Mouse (Mus musculus) embryonic fibroblast, embryonic 13.5 days (primary cell): Measurements from ENCODE around the gene Cse1l. TPM values are rescaled to one million over a fixed set of nuclear protein-coding genes. Genes with fewer than 3 reads are reported as not detected.
A peak's percentile ranks its signal among the peaks of the same experiment; 100 is the strongest.

Source experiments
- H3K27ac ChIP-seq: 2 replicates; pipeline ENCODE4 v1.5.1; 2012; ENCODE audit warnings: low read length, control low read depth, inconsistent platforms; ENCODE audit not compliant: insufficient read depth
- H3K4me1 ChIP-seq: 2 replicates; pipeline ENCODE4 v1.6.1; 2011; ENCODE audit warnings: low read length; ENCODE audit not compliant: control insufficient read depth, insufficient read depth
- H3K4me3 ChIP-seq: 2 replicates; pipeline ENCODE4 v1.5.1; 2011; ENCODE audit warnings: mild to moderate bottlenecking, control low read depth, low read length; ENCODE audit not compliant: insufficient read depth
- CTCF ChIP-seq: IDR thresholded peaks from 2 replicates; pipeline ENCODE4 v1.5.1; 2011; ENCODE audit warnings: mild to moderate bottlenecking, control low read depth, low read length, moderate library complexity, borderline replicate concordance; ENCODE audit not compliant: insufficient read depth
- POLR2A ChIP-seq: IDR thresholded peaks from 2 replicates; pipeline ENCODE4 v1.6.1; 2011; ENCODE audit warnings: low read depth, mild to moderate bottlenecking, control low read depth, low read length, moderate library complexity
- polyA plus RNA-seq: library from polyadenylated mRNA; stranded (reverse); fragments of >200 nt; gene quantifications from 2 replicates; pipeline ENCODE4 v1.2.4, GENCODE M21; 2011; ENCODE audit warnings: low read depth; ENCODE audit not compliant: missing spikeins, insufficient read length

Cse1l gene
- polyA plus RNA-seq, 1 experiment, result 130 TPM

GRCm38 (mm10) chr2:166943146-166943545, 37.3 kb downstream of the Cse1l start:
- TF ChIP-seq CTCF, result no peak
- TF ChIP-seq POLR2A, result no peak
- Histone ChIP-seq H3K4me3 (no peak overlapping the region), H3K27ac (no peak overlapping the region), H3K4me1 (no peaks in the 10 kb centered on the region)

GRCm38 (mm10) chr2:166944346-166944745, 38.5 kb downstream of the Cse1l start:
- TF ChIP-seq CTCF (no peak), POLR2A (no peak)
- H3K4me1 ChIP-seq, result no peaks in the 10 kb centered on the region
- no peak overlapping the region for H3K4me3 ChIP-seq
- H3K27ac ChIP-seq, result no peak overlapping the region

DNA sequence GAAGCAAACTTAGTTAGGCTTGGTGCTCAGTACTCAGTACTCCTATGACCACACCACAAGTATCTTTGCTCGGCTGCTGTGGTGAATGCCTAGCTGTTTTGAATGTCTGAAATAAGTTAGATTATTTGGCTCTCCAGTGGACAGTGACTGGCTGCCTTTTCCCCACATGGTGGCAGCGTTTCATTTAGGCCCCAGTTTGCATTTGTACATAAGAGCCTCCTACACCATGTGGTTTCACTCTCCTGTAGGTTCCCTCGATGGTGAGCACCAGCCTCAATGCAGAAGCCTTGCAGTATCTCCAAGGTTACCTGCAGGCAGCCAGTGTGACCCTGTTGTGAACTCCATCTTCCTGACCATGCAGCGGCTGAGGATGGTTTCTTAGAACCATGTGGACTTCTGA, 39.6 kb downstream of the Cse1l start:
- no peak overlapping the region for H3K4me3 ChIP-seq
- H3K27ac ChIP-seq, result no peak overlapping the region
- H3K4me1 ChIP-seq, result no peaks in the 10 kb centered on the region
- TF ChIP-seq CTCF (0 out of 2 replicates have a peak, but pooled peaks have one; percentile 15), POLR2A (no peak)

DNA sequence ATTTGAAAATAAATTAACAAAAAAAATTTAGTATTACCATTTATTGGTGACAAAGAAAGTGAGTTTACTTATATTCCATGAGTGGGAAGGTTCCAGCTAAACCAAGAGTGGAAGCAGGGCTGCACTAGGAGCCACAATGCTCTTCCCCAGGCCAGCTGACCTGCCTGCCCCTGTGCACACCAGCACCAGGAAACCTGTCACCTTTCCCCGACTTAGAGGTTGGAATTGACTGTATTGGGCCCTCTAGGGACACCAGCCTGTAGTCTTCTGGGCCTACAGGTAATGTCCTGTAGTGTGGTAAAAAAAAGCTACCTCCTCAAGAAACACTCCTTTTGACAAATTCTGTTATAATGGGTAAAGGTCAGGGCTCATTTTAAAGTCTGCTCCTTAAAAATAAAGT, 42.4 kb downstream of the Cse1l start:
- no peak for TF ChIP-seq CTCF
- no peak for TF ChIP-seq POLR2A
- Histone ChIP-seq H3K4me3 (no peak overlapping the region), H3K4me1 (no peaks in the 10 kb centered on the region), H3K27ac (no peak overlapping the region)

DNA sequence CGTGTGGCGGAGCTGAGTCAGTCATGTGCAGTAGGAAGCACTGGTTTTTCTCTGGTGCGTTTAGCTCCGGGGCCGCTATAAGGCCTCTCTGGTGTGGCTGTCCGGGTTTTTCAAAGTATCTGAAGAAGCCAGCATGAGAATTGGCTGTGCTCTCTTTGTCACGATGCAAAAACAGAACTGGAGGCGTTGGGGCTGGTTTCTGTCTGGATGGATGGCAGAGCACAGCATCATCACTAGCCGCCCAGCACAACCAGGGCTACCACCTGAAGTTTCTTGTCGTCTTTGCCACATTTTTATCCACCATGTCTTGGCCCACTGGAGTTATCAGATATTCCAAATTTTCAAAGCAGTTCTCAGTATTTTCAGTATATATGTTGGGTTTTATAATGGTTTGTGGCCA, 43.1 kb downstream of the Cse1l start:
- no peak for TF ChIP-seq POLR2A
- no peak for TF ChIP-seq CTCF
- no peak overlapping the region for H3K4me3 ChIP-seq
- no peak overlapping the region for H3K27ac ChIP-seq
- no peaks in the 10 kb centered on the region for H3K4me1 ChIP-seq

DNA sequence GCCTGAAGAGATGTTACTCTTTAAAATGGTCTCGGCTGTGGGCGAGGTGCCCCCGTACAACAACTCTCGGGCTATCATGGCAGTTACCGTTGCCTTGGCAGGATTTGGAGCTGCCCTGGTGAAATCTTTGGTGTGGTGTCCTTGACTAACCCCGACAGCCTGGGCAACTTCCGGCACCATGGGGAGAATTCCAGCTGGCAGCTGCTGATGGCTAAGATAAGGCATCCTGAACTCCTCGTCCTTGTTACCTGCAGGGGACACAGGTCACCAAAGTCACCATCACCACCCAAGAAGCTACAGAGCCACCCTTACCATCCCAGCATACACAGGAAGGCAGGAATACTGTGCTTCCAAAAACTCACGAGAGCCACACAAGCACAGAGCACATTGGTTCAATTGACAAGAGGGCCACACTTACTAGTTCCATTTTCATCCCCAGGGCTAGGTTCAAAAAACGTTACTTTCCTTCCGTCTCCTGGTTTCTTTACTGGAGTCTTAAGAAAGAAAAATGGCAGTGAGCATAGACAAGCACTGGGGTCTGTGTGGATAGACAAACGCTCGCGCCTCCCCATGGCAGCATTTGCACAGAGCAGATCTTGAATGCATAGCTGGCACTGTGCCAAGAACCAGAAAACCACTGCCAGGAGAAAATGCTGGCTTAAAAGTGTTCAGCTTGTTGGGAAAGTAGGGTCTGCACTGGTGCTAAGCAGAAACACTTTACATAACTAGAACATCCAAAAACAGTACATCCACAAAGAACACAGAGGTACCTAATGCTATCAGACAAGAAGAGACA, 45.2 kb downstream of the Cse1l start:
- Histone ChIP-seq H3K27ac (no peak overlapping the region), H3K4me3 (no peak overlapping the region), H3K4me1 (no peaks in the 10 kb centered on the region)
- TF ChIP-seq CTCF (no peak), POLR2A (no peak)

- no peaks in the 10 kb centered on the region for H3K4me1 ChIP-seq
- no peak overlapping the region for H3K27ac ChIP-seq
- no peak overlapping the region for H3K4me3 ChIP-seq
- TF ChIP-seq CTCF (no peak), POLR2A (no peak)
Measured at GRCm38 (mm10) chr2:166952151-166952550, 46.3 kb downstream of the Cse1l start.

DNA sequence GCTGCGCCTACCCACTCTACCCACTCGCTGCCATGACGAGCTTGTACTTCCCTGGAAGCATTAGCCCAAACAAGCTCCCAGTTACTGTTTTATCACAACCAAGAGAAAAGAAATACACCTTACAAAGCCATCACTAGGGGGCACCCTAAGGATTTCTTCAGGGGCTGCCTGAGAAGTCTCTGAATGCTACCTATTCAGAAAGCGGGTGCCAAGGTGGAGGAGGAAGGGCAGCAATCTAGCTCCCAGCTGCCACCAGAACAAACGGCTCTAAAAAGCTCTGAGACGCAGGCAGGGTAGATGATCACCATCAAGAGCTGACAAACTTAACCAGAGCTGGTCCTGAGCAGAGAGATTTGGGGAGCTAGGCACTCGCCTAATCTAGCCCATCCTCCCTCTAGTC, 51.0 kb downstream of the Cse1l start:
- no peak for TF ChIP-seq CTCF
- TF ChIP-seq POLR2A, result no peak
- no peak overlapping the region for H3K4me3 ChIP-seq
- no peak overlapping the region for H3K27ac ChIP-seq
- H3K4me1 ChIP-seq, result no peaks in the 10 kb centered on the region

DNA sequence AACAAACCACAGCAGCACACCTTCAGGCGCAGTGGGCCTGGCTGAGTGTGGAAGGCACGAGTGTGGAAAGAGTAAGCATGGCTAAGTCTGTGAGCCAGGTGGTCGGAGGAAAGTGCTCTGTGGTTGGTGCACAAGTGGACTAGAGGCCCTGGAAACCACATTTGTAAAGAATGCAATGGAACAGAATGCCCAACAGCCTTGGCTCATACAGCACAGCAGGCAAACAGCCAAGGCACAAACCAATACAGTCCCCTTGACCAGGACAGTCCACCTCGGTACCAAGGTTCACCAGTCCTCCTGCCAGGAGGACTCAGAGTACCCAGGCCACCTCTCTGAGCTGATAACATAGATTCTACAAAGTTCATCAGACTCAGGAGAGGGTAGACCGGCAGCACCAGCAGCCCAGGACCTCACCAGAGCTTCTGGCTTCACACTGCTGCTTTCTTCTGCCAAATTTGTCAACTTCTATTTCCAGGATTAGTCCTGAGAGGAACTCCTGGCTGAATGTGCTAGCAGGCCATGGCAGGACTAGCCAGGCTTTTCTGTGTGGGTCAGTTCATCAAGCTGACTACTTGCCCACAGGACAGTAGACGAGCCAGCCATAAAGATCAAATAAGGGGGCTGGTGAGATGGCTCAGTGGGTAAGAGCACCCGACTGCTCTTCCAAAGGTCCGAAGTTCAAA, 54.9 kb downstream of the Cse1l start:
- no peak overlapping the region for H3K27ac ChIP-seq
- H3K4me1 ChIP-seq, result no peaks in the 10 kb centered on the region
- TF ChIP-seq CTCF, result no peak
- TF ChIP-seq POLR2A, result no peak
- no peak overlapping the region for H3K4me3 ChIP-seq

DNA sequence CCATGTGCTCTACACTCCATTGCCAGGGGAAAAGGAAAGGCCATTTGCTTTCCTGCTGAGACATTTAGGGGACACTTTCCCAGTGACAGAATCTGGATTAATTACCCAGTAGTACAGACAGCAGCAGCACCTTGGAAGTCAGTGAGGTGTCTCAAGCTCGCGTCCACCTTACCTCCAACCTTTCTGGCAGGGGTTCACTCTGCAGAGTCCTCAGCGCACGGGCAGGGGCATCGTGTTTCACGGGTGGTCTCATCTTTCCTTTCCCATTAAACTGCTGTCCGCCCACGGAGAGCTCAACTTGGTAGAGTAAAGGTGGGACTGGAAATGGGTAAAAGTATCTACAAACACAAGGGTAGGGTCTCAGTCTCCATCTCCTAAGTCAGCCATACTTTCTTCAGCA, 57.4 kb downstream of the Cse1l start:
- Histone ChIP-seq H3K4me3 (no peak overlapping the region), H3K4me1 (no peaks in the 10 kb centered on the region), H3K27ac (no peak overlapping the region)
- TF ChIP-seq CTCF (no peak), POLR2A (no peak)

DNA sequence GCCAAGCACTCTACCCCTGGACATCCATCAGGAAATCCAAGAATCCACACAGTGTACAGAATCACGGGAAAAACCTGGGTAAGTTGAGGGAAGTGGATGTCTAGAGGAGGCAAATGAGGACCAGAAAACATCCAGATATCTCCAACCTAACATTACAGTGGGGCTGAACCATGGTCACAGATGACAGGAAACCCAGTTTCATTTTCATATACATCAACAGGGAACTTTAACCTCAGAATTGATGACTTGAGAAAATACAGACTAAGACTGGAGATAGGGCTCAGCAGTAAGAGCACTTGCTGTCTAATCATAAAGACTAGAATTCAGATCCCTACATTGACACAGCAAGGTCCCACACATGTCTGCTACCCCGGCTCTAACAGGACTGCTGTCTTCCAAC, 58.9 kb downstream of the Cse1l start:
- Histone ChIP-seq H3K27ac (no peak overlapping the region), H3K4me1 (no peaks in the 10 kb centered on the region), H3K4me3 (no peak overlapping the region)
- TF ChIP-seq POLR2A (no peak), CTCF (no peak)
